Mouse (Mus musculus) heart, embryonic 16.5 days (tissue): ENCODE results near the gene Phactr1. TPM values are rescaled to one million over a fixed set of nuclear protein-coding genes. Genes with fewer than 3 reads are reported as not detected.

ENCODE experiments used
- ATAC-seq: fragments of 200-750 bp; cut with Nextera tagmentation; replicated peaks from 2 replicates; pipeline ENCODE4 v1.8.0; 2017; ENCODE audit warnings: moderate number of reproducible peaks; ENCODE audit not compliant: insufficient read depth, low FRiP score; ENCODE audit errors: extremely low read depth
- H3K27ac ChIP-seq: fragments of 300-500 bp; sonication (generic); 2 replicates; pipeline ENCODE4 v1.5.1; 2014; ENCODE audit warnings: mild to moderate bottlenecking, low read length, control low read depth, moderate library complexity
- H3K27me3 ChIP-seq: fragments of 300-500 bp; sonication (generic); 2 replicates; pipeline ENCODE4 v1.6.1; 2014; ENCODE audit warnings: low read length, mixed read lengths; ENCODE audit not compliant: control insufficient read depth, insufficient read depth
- H3K36me3 ChIP-seq: fragments of 300-500 bp; sonication (generic); 2 replicates; pipeline ENCODE4 v1.6.1; 2014; ENCODE audit not compliant: control insufficient read depth, insufficient read depth
- H3K4me1 ChIP-seq: fragments of 300-500 bp; sonication (generic); 2 replicates; pipeline ENCODE4 v1.6.1; 2014; ENCODE audit warnings: low read length, mixed read lengths; ENCODE audit not compliant: control insufficient read depth, insufficient read depth
- H3K4me2 ChIP-seq: fragments of 300-500 bp; sonication (generic); 2 replicates; pipeline ENCODE4 v1.6.1; 2014; ENCODE audit warnings: low read depth, mild to moderate bottlenecking, control low read depth, low read length
- H3K4me3 ChIP-seq: fragments of 300-500 bp; sonication (generic); 2 replicates; pipeline ENCODE4 v1.5.1; 2014; ENCODE audit warnings: mild to moderate bottlenecking, control low read depth, low read length
- H3K9ac ChIP-seq: fragments of 300-500 bp; sonication (generic); 2 replicates; pipeline ENCODE4 v1.6.1; 2014; ENCODE audit warnings: low read length, control low read depth
- H3K9me3 ChIP-seq: fragments of 300-500 bp; sonication (generic); replicated peaks from 2 replicates; pipeline ENCODE4 v1.6.1; 2016; ENCODE audit warnings: low read length; ENCODE audit not compliant: control insufficient read depth
- WGBS: fragments of 180-500 bp; shearing (Covaris S2); extraction: QIAGEN DNeasy Blood & Tissue Kit; methylation state at CpG from one replicate; pipeline ENCODE4 v1.1.7; 2014; 5-methylcytosine and 5-hydroxymethylcytosine counted together
- polyA plus RNA-seq: library from polyadenylated mRNA; unstranded; fragments of >200 nt; fragmentation: Nextera tagmentation; extraction: Ambion mirVana; gene quantifications from 2 replicates; pipeline ENCODE4 v1.2.1, GENCODE M21; 2015

Gene Phactr1
- polyA plus RNA-seq, 1 experiment from 2014 or later, result 4.6 TPM

DNA sequence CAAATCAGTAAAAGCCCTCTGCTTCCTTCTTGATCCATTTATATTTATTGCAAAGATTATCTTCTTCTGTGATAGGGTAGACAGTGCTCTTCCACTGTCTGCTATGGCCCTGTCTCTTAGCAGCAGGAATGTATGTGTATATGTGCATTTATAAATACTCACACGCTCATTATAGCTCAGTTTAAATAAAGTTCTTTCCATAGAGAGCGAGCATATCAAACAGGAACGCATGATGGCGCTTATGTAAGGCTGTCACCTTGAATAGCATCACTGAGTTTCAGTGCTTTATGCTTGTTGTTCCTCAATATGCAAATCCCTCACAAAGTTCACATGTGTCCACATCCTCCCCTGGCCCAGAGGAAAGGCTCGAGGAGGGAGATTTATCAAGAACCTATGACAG lies 57.7 kb downstream of the Phactr1 start:
- Histone ChIP-seq H3K4me1 (no peaks in the 10 kb centered on the region), H3K4me2 (no peak overlapping the region), H3K9ac (no peak overlapping the region), H3K9me3 (no peaks in the 10 kb centered on the region), H3K4me3 (no peak overlapping the region), H3K27ac (no peak overlapping the region), H3K36me3 (no peaks in the 10 kb centered on the region), H3K27me3 (no peaks in the 10 kb centered on the region)
- WGBS, result 77% methylated on average over 5 of the region's 5 CpGs
- ATAC-seq, result no peak

DNA sequence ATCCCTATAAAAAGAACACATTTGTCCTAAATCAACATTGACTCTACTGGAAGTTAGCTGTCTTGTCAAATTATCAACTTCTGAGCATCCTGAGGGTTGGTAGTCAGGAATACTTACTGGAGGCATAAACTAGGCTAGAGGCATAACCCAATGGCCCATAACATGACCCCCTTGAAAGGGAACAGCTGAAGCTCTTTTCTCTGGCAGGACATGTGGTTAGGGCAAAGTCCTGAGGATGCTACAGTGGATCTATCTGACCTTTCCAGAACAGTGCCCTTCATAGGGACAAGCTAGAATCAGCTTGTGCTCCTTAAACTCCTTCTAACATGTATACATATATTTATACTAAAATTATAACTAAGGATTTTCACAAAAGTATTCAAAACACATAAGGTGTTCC lies 61.8 kb downstream of the Phactr1 start:
- no peaks in the 10 kb centered on the region for H3K36me3 ChIP-seq
- H3K9me3 ChIP-seq, result no peaks in the 10 kb centered on the region
- no peak overlapping the region for H3K4me2 ChIP-seq
- H3K4me1 ChIP-seq, result no peaks in the 10 kb centered on the region
- H3K9ac ChIP-seq, result no peak overlapping the region
- H3K4me3 ChIP-seq, result no peak overlapping the region
- no peaks in the 10 kb centered on the region for H3K27me3 ChIP-seq
- no peak overlapping the region for H3K27ac ChIP-seq
- ATAC-seq, result no peak

DNA sequence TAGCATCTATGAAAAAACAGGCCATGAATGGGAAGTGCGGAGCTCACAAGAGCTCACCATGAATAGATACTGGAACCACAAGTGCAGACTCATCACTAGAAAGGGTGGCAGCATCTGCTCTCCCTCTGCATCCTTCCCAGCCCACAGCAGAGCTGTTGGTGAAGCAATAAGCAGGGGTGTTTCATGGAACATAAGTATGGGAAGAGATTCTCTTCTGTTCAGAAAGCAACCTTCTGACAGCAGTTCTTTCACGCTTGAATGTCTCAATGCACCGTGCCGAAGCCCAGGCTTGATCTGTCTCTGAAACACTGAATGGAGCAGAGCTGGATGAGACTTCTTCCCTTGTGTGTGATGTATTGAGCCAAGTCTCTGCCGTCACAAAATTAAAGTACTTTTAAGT lies 64.0 kb downstream of the Phactr1 start:
- Histone ChIP-seq H3K9me3 (no peaks in the 10 kb centered on the region), H3K36me3 (no peaks in the 10 kb centered on the region), H3K9ac (no peak overlapping the region), H3K27ac (no peak overlapping the region), H3K4me3 (no peak overlapping the region), H3K27me3 (no peaks in the 10 kb centered on the region), H3K4me2 (no peak overlapping the region), H3K4me1 (no peaks in the 10 kb centered on the region)
- 89% methylated on average over 5 of the region's 5 CpGs for WGBS
- ATAC-seq, result no peak

DNA sequence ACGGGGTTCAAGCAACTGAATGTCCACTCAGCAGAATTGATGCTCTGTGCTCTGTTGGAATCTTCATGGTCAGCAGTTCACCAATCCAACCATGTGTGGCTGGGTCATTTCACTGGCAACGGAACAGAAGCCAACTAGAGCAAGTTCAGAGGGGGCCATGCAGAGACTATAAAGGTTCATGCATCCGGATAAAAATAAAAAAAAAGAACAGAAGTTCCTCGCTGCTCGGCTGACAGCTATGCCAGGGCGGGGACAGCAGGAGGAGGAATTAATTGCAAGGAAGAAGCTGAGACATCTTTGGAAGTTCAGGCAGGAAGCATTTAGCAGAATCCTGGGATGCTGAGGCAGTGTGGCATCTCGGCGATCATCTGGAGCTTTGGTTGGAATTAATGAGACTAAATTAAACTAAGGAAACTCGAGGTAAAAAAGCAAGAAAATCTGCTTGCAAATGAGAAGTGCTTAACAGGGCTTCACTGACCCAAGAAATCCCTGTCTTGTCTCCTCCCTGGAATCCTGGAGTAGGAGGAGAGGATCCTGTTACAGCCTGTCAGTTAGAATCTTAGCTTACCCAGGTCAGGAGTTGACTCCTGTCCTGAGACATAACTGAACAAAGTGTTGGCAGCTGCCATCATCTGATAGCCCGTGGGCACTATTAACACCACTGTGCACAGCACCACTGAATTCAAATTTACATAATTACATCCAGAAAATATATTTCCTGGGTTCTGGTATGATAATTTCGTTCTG lies 77.4 kb downstream of the Phactr1 start:
- ATAC-seq, result no peak

DNA sequence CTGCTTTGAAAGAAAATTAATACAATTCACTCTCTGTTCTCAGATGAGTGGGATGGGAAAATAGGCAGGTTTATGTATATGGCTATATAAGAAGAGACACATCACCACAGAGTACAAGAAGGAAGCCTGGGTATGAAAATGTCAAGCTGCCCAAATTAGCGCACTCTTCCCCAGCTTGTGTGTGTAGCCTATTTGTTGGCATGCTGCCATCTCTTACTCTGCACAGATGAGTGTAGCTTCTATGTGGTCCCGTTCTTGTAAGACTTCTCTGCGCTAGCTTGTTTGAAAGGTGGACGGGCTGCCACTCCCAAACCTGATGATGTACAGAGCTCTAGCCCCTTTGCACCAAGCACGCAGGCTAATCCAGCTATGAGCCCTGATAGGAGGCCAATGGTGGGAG lies 78.7 kb downstream of the Phactr1 start:
- Histone ChIP-seq H3K4me1 (no peaks in the 10 kb centered on the region), H3K9me3 (no peaks in the 10 kb centered on the region), H3K9ac (no peak overlapping the region), H3K27ac (no peak overlapping the region), H3K4me2 (no peak overlapping the region), H3K36me3 (no peaks in the 10 kb centered on the region), H3K27me3 (no peaks in the 10 kb centered on the region), H3K4me3 (no peak overlapping the region)
- no peak for ATAC-seq
- WGBS, result 47% methylated on average over 5 of the region's 5 CpGs

More for the DNA sequence above, 77.4 kb downstream of the Phactr1 start:
- Histone ChIP-seq H3K27me3 (no peaks in the 10 kb centered on the region), H3K4me3 (no peak overlapping the region), H3K9me3 (no peaks in the 10 kb centered on the region), H3K36me3 (no peaks in the 10 kb centered on the region), H3K27ac (no peak overlapping the region), H3K9ac (no peak overlapping the region), H3K4me2 (no peak overlapping the region), H3K4me1 (no peaks in the 10 kb centered on the region)
- 46% methylated on average over 11 of the region's 11 CpGs for WGBS

DNA sequence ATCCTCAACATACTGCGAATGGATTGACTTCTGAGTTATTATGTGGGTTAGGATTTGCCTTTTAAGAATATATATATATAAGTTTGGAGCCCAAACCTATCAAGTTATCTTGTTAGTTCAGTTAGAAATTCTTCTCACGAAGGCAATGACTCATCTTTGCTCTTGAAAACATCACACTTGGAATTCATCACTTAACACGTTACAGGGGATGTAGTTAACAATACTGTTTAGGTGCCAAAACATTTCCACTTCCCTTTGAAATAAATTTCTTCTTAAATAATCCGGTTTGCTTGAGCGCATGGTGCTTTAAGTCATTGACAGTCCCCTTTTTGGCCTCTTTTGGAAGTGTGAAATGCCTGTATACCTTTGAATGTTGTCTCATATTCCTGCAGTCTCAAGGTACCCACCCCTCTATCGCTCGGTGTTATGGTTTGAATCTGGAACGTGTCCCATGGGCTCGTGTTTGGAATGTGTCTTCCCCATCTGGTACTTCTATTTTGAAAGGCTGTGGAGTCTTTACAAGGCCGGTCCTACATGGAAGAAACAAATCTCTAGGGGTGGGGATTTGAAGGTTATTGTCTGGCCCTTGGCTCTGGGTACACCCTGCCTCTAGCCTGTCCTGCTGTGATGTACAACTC lies 80.6 kb downstream of the Phactr1 start:
- H3K27ac ChIP-seq, result no peak overlapping the region
- H3K4me3 ChIP-seq, result no peak overlapping the region
- no peak overlapping the region for H3K9ac ChIP-seq
- no peak overlapping the region for H3K4me2 ChIP-seq
- no peaks in the 10 kb centered on the region for H3K4me1 ChIP-seq
- WGBS, result 56% methylated on average over 10 of the region's 10 CpGs
- no peaks in the 10 kb centered on the region for H3K9me3 ChIP-seq
- no peaks in the 10 kb centered on the region for H3K36me3 ChIP-seq
- ATAC-seq, result no peak
- no peaks in the 10 kb centered on the region for H3K27me3 ChIP-seq

DNA sequence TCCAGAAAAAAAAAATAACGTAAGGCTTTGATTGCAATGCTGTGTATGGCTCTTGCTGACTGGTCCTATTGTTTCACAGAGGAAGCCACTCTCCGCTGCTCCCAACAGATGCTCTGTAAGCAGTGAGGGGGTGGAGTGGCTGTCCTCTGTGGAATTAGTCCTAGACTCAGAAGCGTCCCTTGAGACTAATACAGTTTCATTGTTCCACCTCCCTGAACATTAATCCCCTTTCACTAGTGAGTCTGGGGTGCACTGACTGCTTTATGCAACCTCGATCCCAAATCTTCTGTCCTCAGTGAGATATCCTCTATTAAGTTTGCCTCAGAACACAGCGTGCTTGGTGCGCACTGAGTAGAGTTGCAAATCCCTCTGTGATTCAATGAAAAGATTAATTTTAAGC lies 91.9 kb downstream of the Phactr1 start:
- Histone ChIP-seq H3K4me2 (no peak overlapping the region), H3K9me3 (no peaks in the 10 kb centered on the region), H3K4me1 (no peaks in the 10 kb centered on the region), H3K36me3 (no peaks in the 10 kb centered on the region), H3K4me3 (no peak overlapping the region), H3K9ac (no peak overlapping the region), H3K27me3 (peaks cover 3% of the 10 kb centered on the region; the same call in 1 of the 2 replicates), H3K27ac (no peak overlapping the region)
- ATAC-seq, result no peak
- 70% methylated on average over 6 of the region's 6 CpGs for WGBS

DNA sequence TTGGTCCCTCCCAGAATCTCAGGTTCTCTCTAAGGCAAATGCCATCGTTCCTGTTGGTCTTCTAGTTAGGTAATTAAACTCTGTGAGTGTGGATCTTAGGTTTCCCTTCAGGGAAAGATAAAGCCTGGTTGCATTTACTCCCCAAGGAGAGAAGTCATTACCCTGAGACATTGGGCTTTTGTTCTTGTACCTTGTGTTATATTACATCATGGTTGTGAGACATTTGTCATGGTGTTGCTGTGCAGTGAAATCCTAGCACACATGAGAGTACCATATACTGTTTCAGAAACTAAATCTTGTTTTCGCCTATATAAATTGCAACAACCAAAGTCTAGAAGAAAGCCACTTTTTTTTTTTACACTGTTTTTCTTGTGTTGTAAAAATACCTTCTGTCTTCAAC lies 93.6 kb downstream of the Phactr1 start:
- Histone ChIP-seq H3K4me3 (no peak overlapping the region), H3K27ac (no peak overlapping the region), H3K9ac (no peak overlapping the region), H3K4me1 (no peaks in the 10 kb centered on the region), H3K9me3 (no peaks in the 10 kb centered on the region), H3K36me3 (no peaks in the 10 kb centered on the region), H3K27me3 (peaks cover 3% of the 10 kb centered on the region; the same call in 1 of the 2 replicates), H3K4me2 (no peak overlapping the region)
- ATAC-seq, result no peak
- WGBS, result 60% methylated on average over 2 of the region's 2 CpGs

DNA sequence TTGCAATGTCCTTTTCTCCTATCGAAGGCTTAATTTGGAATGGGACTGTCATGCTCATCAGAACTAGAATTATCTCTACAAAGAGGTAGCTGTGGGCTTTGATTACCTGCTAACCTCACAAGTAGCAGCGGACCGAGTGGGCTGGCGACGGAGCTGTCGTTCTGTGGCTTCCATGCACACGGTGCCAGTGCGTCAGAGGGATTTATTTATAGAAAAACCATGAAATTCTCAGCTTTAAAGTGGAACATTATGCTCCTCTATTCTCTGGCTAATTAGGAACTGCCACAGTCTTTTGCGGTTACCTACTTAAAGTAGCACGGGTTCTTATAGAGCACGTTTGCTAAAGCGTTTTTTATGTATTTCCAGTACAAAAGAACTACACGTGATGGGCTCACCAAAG lies 101.7 kb downstream of the Phactr1 start:
- ATAC-seq, result no peak
- Histone ChIP-seq H3K9me3 (no peaks in the 10 kb centered on the region), H3K36me3 (no peaks in the 10 kb centered on the region), H3K4me3 (no peak overlapping the region), H3K9ac (no peak overlapping the region), H3K27ac (no peak overlapping the region), H3K4me2 (no peak overlapping the region), H3K27me3 (no peaks in the 10 kb centered on the region), H3K4me1 (no peaks in the 10 kb centered on the region)
- 77% methylated on average over 13 of the region's 13 CpGs for WGBS
